Mouse (Mus musculus) testis, adult 2 months (tissue): ENCODE data around the gene S100pbp. TPM values are rescaled to one million over a fixed set of nuclear protein-coding genes. Genes with fewer than 3 reads are reported as not detected.

Experiments used
- H3K27ac ChIP-seq: fragments of 200-500 bp; 2 replicates; pipeline ENCODE4 v1.5.1; 2012; ENCODE audit warnings: low read depth, low read length; ENCODE audit not compliant: control insufficient read depth, insufficient read depth
- H3K27me3 ChIP-seq: fragments of 200-500 bp; 2 replicates; pipeline ENCODE4 v1.6.1; 2012; ENCODE audit warnings: mild to moderate bottlenecking, low read length, moderate library complexity; ENCODE audit not compliant: control insufficient read depth, insufficient read depth
- H3K36me3 ChIP-seq: fragments of 200-500 bp; 2 replicates; pipeline ENCODE4 v1.6.1; 2012; ENCODE audit warnings: mild to moderate bottlenecking, low read length; ENCODE audit not compliant: control insufficient read depth, insufficient read depth
- H3K4me1 ChIP-seq: fragments of 200-500 bp; 2 replicates; pipeline ENCODE4 v1.6.1; 2012; ENCODE audit warnings: low read length; ENCODE audit not compliant: control insufficient read depth, insufficient read depth
- H3K4me3 ChIP-seq: fragments of 200-500 bp; 2 replicates; pipeline ENCODE4 v1.5.1; 2012; ENCODE audit warnings: low read depth, mild to moderate bottlenecking, low read length, moderate library complexity, mixed read lengths; ENCODE audit not compliant: control insufficient read depth
- CTCF ChIP-seq: fragments of 200-500 bp; IDR thresholded peaks from 2 replicates; pipeline ENCODE4 v1.5.1; 2012; ENCODE audit warnings: low read depth, mild to moderate bottlenecking, inconsistent platforms, low read length, moderate library complexity; ENCODE audit not compliant: control insufficient read depth, insufficient read depth, insufficient replicate concordance
- POLR2A ChIP-seq: fragments of 200-500 bp; IDR thresholded peaks from 2 replicates; pipeline ENCODE4 v1.6.1; 2012; ENCODE audit warnings: low read depth, mild to moderate bottlenecking, inconsistent platforms, low read length, moderate library complexity; ENCODE audit not compliant: control insufficient read depth
- polyA plus RNA-seq: library from polyadenylated mRNA; depleted of rRNA; stranded (reverse); fragments of >200 nt; gene quantifications from 2 replicates; pipeline ENCODE4 v1.2.3, GENCODE M21; 2012

Gene S100pbp
- polyA plus RNA-seq, 1 experiment = 34.6 TPM

- Histone ChIP-seq H3K36me3 (no peaks in the 10 kb centered on the region), H3K4me1 (peaks cover 11% of the 10 kb centered on the region), H3K4me3 (no peak overlapping the region), H3K27ac (no peak overlapping the region), H3K27me3 (no peaks in the 10 kb centered on the region)
- no peak for TF ChIP-seq POLR2A
- TF ChIP-seq CTCF = no peak
These were observed 45.0 kb upstream of the S100pbp start for GRCm38 (mm10) chr4:129234488-129234887.

DNA sequence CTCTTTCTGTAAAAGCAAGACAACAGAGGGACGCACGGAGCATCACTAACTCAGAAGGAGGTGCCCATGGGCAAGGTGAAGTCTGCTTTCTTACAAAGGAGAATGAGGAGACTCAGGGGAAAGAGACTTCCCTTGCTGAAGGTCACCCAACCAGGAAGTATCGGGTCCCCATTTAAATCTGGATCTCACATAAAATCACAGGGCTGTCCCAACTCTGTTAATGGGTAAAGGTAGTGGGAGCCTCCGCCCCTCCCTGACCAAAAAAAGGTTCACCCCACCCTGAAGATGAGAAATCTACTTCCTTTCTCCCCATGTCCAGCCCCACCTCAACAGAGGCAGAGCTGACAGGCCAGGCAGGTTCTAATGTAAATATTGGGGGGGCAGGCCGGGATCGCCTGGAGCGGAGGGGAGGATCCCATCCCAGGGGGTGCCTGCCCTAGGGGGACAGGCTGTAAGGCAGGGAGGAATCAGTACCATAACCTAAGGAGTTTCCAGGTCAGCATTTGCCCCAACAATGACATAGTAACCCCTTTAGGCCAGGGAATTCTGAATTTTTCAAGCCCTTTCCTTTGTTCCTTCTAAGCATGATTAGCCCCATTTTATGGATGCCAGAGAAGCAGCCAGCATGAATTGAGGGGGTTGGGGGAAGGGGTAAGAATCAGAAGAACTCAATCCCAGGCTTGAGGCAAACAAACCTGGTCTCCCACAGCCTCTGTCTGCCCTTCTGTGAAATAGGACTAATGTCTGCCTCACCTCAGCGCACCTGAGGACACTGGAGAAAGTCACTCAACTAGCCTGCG, 43.2 kb upstream of the S100pbp start:
- TF ChIP-seq POLR2A (no peak), CTCF (no peak)
- Histone ChIP-seq H3K36me3 (no peaks in the 10 kb centered on the region), H3K4me3 (no peak overlapping the region), H3K27me3 (no peaks in the 10 kb centered on the region), H3K4me1 (peaks cover 1% of the 10 kb centered on the region), H3K27ac (no peak overlapping the region)

- Histone ChIP-seq H3K4me3 (no peak overlapping the region), H3K4me1 (no peaks in the 10 kb centered on the region), H3K27me3 (no peaks in the 10 kb centered on the region), H3K36me3 (no peaks in the 10 kb centered on the region), H3K27ac (no peak overlapping the region)
- no peak for TF ChIP-seq CTCF
- no peak for TF ChIP-seq POLR2A
These were observed 42.3 kb upstream of the S100pbp start for GRCm38 (mm10) chr4:129231594-129232450.

GRCm38 (mm10) chr4:129230926-129231325, 41.4 kb upstream of the S100pbp start:
- H3K27me3 ChIP-seq = no peaks in the 10 kb centered on the region
- H3K27ac ChIP-seq = no peak overlapping the region
- TF ChIP-seq POLR2A (no peak), CTCF (no peak)
- H3K4me1 ChIP-seq = no peaks in the 10 kb centered on the region
- H3K4me3 ChIP-seq = no peak overlapping the region
- no peaks in the 10 kb centered on the region for H3K36me3 ChIP-seq

DNA sequence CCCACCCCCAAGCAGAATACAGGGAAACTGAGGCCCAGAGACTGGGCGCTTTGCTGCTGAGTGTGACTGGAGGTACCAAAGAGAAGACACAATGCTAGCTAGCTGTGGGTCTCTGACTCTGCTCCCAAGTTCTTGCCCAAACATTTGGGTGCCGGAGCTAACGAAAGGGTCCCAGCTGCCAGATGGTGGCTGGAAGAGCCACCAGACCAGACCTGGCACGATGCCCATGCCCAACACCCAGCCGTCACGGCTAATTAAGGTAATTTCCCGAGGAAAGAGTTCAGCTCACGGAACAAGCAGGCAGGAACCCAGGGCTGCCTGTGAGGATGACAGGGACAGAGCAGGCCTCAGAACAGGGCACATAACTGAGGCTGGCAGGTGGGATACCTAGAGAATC, 38.5 kb upstream of the S100pbp start:
- Histone ChIP-seq H3K36me3 (no peaks in the 10 kb centered on the region), H3K27ac (no peak overlapping the region), H3K4me3 (no peak overlapping the region), H3K27me3 (no peaks in the 10 kb centered on the region), H3K4me1 (peaks cover 8% of the 10 kb centered on the region)
- TF ChIP-seq POLR2A (no peak), CTCF (no peak)

DNA sequence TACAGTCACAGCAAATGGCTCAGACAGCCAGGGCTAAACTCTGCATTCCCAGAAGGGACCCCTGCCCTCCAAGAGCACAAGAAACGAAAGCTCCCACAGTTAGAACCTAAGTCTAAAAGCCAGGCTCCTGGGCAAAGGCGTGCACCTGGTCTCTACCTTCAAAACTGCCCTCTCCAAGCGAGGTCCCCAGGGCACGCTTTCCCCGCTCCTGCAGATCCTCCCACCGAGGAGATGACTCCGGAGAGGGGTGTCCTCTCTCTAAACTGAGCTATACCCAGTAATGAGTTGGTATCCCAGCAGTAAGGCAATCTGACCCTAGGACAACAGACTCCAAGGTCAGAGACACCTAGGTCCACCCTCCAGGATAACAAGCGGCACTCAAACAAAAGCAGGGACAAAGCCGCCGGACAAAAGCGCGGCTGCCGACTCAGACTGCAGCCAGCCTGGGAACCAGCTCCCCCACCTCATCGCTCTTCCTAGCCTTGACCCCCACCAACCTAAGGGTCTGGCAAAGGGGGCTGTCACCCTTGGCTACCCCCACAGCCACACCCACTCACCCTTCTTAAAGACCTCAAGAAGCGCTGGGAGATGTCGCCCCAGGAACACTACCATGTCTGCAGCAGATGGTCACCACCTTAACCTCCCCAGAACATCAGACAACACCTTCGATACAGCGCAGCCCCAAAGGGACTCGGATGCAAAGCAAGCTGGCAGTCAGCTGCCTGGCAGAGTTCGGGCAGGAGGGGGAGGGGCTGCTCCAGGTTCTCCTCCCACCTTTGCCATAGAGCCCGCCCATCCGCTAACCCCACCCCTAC, 37.9 kb upstream of the S100pbp start:
- no peak for TF ChIP-seq CTCF
- no peak for TF ChIP-seq POLR2A
- Histone ChIP-seq H3K27ac (no peak overlapping the region), H3K36me3 (no peaks in the 10 kb centered on the region), H3K4me3 (no peak overlapping the region), H3K27me3 (no peaks in the 10 kb centered on the region), H3K4me1 (peaks cover 10% of the 10 kb centered on the region)
